In the genomic region with DNA sequence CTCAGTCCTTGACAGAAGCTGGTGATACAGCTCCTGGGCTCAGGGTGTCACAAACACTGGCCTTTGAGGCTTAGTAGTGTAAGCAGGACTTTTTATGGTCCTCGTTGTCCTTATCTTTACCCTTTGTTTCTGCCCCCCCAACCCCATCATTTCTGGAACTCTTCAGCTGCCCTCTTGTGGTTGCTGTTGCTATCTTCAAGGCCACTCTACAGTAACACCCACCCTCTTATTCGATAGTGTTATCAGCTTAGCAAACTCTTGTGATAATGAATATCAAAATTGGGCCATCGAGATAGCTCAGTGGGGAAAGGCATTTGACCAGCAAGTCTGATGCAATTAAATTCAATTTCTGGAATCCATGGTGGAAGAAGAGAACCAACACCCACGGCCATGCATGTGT, we compare ENCODE assay signal across 8 mouse cellular contexts. TPM values are rescaled to one million over a fixed set of nuclear protein-coding genes. Genes with fewer than 3 reads are reported as not detected.
DNase-seq lines count a peak whose midpoint lies in the region; ATAC-seq lines count a peak whose summit lies in the region.

No protein-coding gene starts in this region.

- no peaks in the 10 kb centered on the region for H3K27me3 ChIP-seq in embryonic facial prominence, embryonic 14.5 days (replicated peaks; ENCODE audit: control insufficient read depth, insufficient read depth, low read length)
- no peaks in the 10 kb centered on the region for H3K27me3 ChIP-seq in embryonic facial prominence, embryonic 10.5 days (replicated peaks; ENCODE audit: low read depth, poor library complexity, severe bottlenecking)
- no peaks in the 10 kb centered on the region for H3K27me3 ChIP-seq in stomach, embryonic 14.5 days (ENCODE audit: control insufficient read depth, insufficient read depth, low read length)
- H3K27me3 ChIP-seq in hindbrain, embryonic 13.5 days = no peaks in the 10 kb centered on the region

- 80% methylated on average over 4 of the region's 4 CpGs for WGBS in embryonic facial prominence, embryonic 14.5 days
- 73% methylated on average over 4 of the region's 4 CpGs for WGBS in embryonic facial prominence, embryonic 10.5 days
- WGBS in stomach, embryonic 14.5 days = 58% methylated on average over 4 of the region's 4 CpGs
- WGBS in hindbrain, embryonic 13.5 days = 81% methylated on average over 4 of the region's 4 CpGs

- H3K9ac ChIP-seq in embryonic facial prominence, embryonic 14.5 days (ENCODE audit: low read depth, low read length) = no peak overlapping the region
- H3K9ac ChIP-seq in stomach, embryonic 14.5 days (replicated peaks; ENCODE audit: low read depth, low read length) = no peak overlapping the region
- H3K9ac ChIP-seq in hindbrain, embryonic 13.5 days = no peak overlapping the region

- no peaks in the 10 kb centered on the region for H3K4me1 ChIP-seq in embryonic facial prominence, embryonic 14.5 days (ENCODE audit: control insufficient read depth, insufficient read depth, low read length)
- H3K4me1 ChIP-seq in embryonic facial prominence, embryonic 10.5 days = no peaks in the 10 kb centered on the region
- 0 out of 2 replicates have a peak, but pooled peaks cover 5% of the 10 kb centered on the region for H3K4me1 ChIP-seq in stomach, embryonic 14.5 days (ENCODE audit: control insufficient read depth, insufficient read depth, low read length)
- no peaks in the 10 kb centered on the region for H3K4me1 ChIP-seq in hindbrain, embryonic 13.5 days (replicated peaks)

- no peak overlapping the region for H3K27ac ChIP-seq in embryonic facial prominence, embryonic 14.5 days (replicated peaks; ENCODE audit: low read depth, low read length)
- H3K27ac ChIP-seq in embryonic facial prominence, embryonic 10.5 days (replicated peaks) = no peak overlapping the region
- H3K27ac ChIP-seq in stomach, embryonic 14.5 days (ENCODE audit: low read length) = 0 out of 2 replicates have a peak overlapping the region, but pooled peaks have one; percentile 10
- no peak overlapping the region for H3K27ac ChIP-seq in hindbrain, embryonic 13.5 days

- H3K4me2 ChIP-seq in embryonic facial prominence, embryonic 14.5 days (ENCODE audit: low read depth, low read length) = no peak overlapping the region
- H3K4me2 ChIP-seq in stomach, embryonic 14.5 days (replicated peaks; ENCODE audit: low read depth, low read length) = no peak overlapping the region
- H3K4me2 ChIP-seq in hindbrain, embryonic 13.5 days = no peak overlapping the region

- H3K36me3 ChIP-seq in embryonic facial prominence, embryonic 14.5 days (ENCODE audit: control insufficient read depth, insufficient read depth, low read length) = no peaks in the 10 kb centered on the region
- H3K36me3 ChIP-seq in embryonic facial prominence, embryonic 10.5 days (replicated peaks) = no peaks in the 10 kb centered on the region
- no peaks in the 10 kb centered on the region for H3K36me3 ChIP-seq in stomach, embryonic 14.5 days (ENCODE audit: control insufficient read depth, insufficient read depth, low read length)
- no peaks in the 10 kb centered on the region for H3K36me3 ChIP-seq in hindbrain, embryonic 13.5 days

- DNase-seq in embryonic facial prominence, embryonic 14.5 days (ENCODE audit: low spot score) = peak; percentile 27
- no peak for DNase-seq in embryonic facial prominence, embryonic 10.5 days (ENCODE audit: low spot score)
- DNase-seq in ovary, adult 18-20 months (ENCODE audit: low spot score) = peak; percentile 33
- no peak for DNase-seq in ovary, postnatal 36 days (ENCODE audit: low spot score)
- DNase-seq in kidney, postnatal 10 days = peak; percentile 47
- no peak for DNase-seq in right cerebral cortex, postnatal 25 days

- no peak overlapping the region for H3K4me3 ChIP-seq in embryonic facial prominence, embryonic 14.5 days (ENCODE audit: low read depth, low read length)
- no peak overlapping the region for H3K4me3 ChIP-seq in embryonic facial prominence, embryonic 10.5 days
- H3K4me3 ChIP-seq in stomach, embryonic 14.5 days (ENCODE audit: low read depth, low read length) = no peak overlapping the region
- H3K4me3 ChIP-seq in hindbrain, embryonic 13.5 days = no peak overlapping the region

- H3K9me3 ChIP-seq in embryonic facial prominence, embryonic 14.5 days (ENCODE audit: control insufficient read depth, low read length) = no peaks in the 10 kb centered on the region
- no peaks in the 10 kb centered on the region for H3K9me3 ChIP-seq in embryonic facial prominence, embryonic 10.5 days
- H3K9me3 ChIP-seq in stomach, embryonic 14.5 days (ENCODE audit: control insufficient read depth, low read depth, low read length) = no peaks in the 10 kb centered on the region
- no peaks in the 10 kb centered on the region for H3K9me3 ChIP-seq in hindbrain, embryonic 13.5 days

- ATAC-seq in embryonic facial prominence, embryonic 14.5 days (ENCODE audit: low read depth) = no peak
- no peak for ATAC-seq in stomach, embryonic 14.5 days (ENCODE audit: insufficient number of reproducible peaks, insufficient read depth, low FRiP score, low read depth)
- ATAC-seq in hindbrain, embryonic 13.5 days (ENCODE audit: low FRiP score) = no peak

RNA-seq across cellular contexts. Expression of a gene that starts 18.5 kb away (rescaled TPM):
- 1.0 and 1.6 TPM in 2 replicates for polyA plus RNA-seq in embryonic facial prominence, embryonic 14.5 days (2014; fragmentation: Nextera tagmentation; extraction: Ambion mirVana)
- 0.57 and 0.65 TPM in 2 replicates for polyA plus RNA-seq in embryonic facial prominence, embryonic 10.5 days (2016; fragmentation: Nextera tagmentation; extraction: Ambion mirVana)
- 0.74 and 1.1 TPM in 2 replicates for polyA plus RNA-seq in stomach, embryonic 14.5 days (2014; fragmentation: Nextera tagmentation; extraction: Ambion mirVana)
- polyA plus RNA-seq in hindbrain, embryonic 13.5 days (2015; fragmentation: Nextera tagmentation; extraction: Ambion mirVana) = 0.27 and 0.32 TPM in 2 replicates

RNA-seq across cellular contexts. Expression of a gene that starts 26.8 kb away (rescaled TPM):
- 579 and 661 TPM in 2 replicates for polyA plus RNA-seq in embryonic facial prominence, embryonic 14.5 days (2014; fragmentation: Nextera tagmentation; extraction: Ambion mirVana)
- polyA plus RNA-seq in embryonic facial prominence, embryonic 10.5 days (2016; fragmentation: Nextera tagmentation; extraction: Ambion mirVana) = 515 and 522 TPM in 2 replicates
- polyA plus RNA-seq in stomach, embryonic 14.5 days (2014; fragmentation: Nextera tagmentation; extraction: Ambion mirVana) = 613 and 651 TPM in 2 replicates
- 619 and 648 TPM in 2 replicates for polyA plus RNA-seq in hindbrain, embryonic 13.5 days (2015; fragmentation: Nextera tagmentation; extraction: Ambion mirVana)

RNA-seq across cellular contexts. Expression of a gene that starts 45.5 kb away (rescaled TPM):
- not detected in 2 replicates for polyA plus RNA-seq in embryonic facial prominence, embryonic 14.5 days (2014; fragmentation: Nextera tagmentation; extraction: Ambion mirVana)
- not detected in 2 replicates for polyA plus RNA-seq in embryonic facial prominence, embryonic 10.5 days (2016; fragmentation: Nextera tagmentation; extraction: Ambion mirVana)
- polyA plus RNA-seq in stomach, embryonic 14.5 days (2014; fragmentation: Nextera tagmentation; extraction: Ambion mirVana) = not detected in 2 replicates
- polyA plus RNA-seq in hindbrain, embryonic 13.5 days (2015; fragmentation: Nextera tagmentation; extraction: Ambion mirVana) = 0.43 and 0.57 TPM in 2 replicates

RNA-seq across cellular contexts. Expression of a gene that starts 49.8 kb away (rescaled TPM):
- polyA plus RNA-seq in embryonic facial prominence, embryonic 14.5 days (2014; fragmentation: Nextera tagmentation; extraction: Ambion mirVana) = 92.7 and 96.4 TPM in 2 replicates
- polyA plus RNA-seq in embryonic facial prominence, embryonic 10.5 days (2016; fragmentation: Nextera tagmentation; extraction: Ambion mirVana) = 137 and 141 TPM in 2 replicates
- polyA plus RNA-seq in stomach, embryonic 14.5 days (2014; fragmentation: Nextera tagmentation; extraction: Ambion mirVana) = 86.9 and 91.3 TPM in 2 replicates
- 101 and 107 TPM in 2 replicates for polyA plus RNA-seq in hindbrain, embryonic 13.5 days (2015; fragmentation: Nextera tagmentation; extraction: Ambion mirVana)

Comparison
In these comparisons a context has a peak if more than half of its experiments do, and no peak if none do; other contexts are left out.
1. DNase-seq: peak in embryonic facial prominence, embryonic 14.5 days (single experiment), ovary, adult 18-20 months (single experiment) and kidney, postnatal 10 days (single experiment); none in embryonic facial prominence, embryonic 10.5 days (single experiment), ovary, postnatal 36 days (single experiment) and right cerebral cortex, postnatal 25 days (single experiment).